Mouse (Mus musculus) myocyte (in vitro differentiated cells): Measurements from ENCODE around the gene Pcx.

Source experiments
- CEBPB ChIP-seq: IDR thresholded peaks from 2 replicates; pipeline ENCODE4 v1.6.1; 2011; ENCODE audit warnings: mild to moderate bottlenecking, moderate library complexity; ENCODE audit not compliant: poor library complexity, insufficient read depth, severe bottlenecking
- E2F4 ChIP-seq: IDR thresholded peaks from one replicate; pipeline ENCODE4 v1.6.1; 2011; ENCODE audit warnings: mild to moderate bottlenecking, control low read depth, moderate library complexity; ENCODE audit not compliant: insufficient read depth
- MAX ChIP-seq: IDR thresholded peaks from one replicate; pipeline ENCODE4 v1.6.1; 2011; ENCODE audit warnings: low read depth, mild to moderate bottlenecking, control low read depth
- POLR2A ChIP-seq: IDR thresholded peaks from one replicate; pipeline ENCODE4 v1.6.1; 2011; ENCODE audit warnings: low read depth, mild to moderate bottlenecking, control low read depth, moderate library complexity; ENCODE audit not compliant: insufficient read length
- SRF ChIP-seq: IDR thresholded peaks from one replicate; pipeline ENCODE4 v1.6.1; 2011; ENCODE audit warnings: low read depth; ENCODE audit not compliant: control insufficient read depth, insufficient read length
- TCF12 ChIP-seq: IDR thresholded peaks from one replicate; pipeline ENCODE4 v1.6.1; 2011; ENCODE audit warnings: mild to moderate bottlenecking, control low read depth; ENCODE audit not compliant: poor library complexity, insufficient read depth, severe bottlenecking
- USF1 ChIP-seq: IDR thresholded peaks from one replicate; pipeline ENCODE4 v1.6.1; 2011; ENCODE audit warnings: low read depth, mild to moderate bottlenecking, control low read depth, moderate library complexity

- no peak for TF ChIP-seq CEBPB
- TF ChIP-seq MAX: no peak
- TF ChIP-seq USF1: no peak
- no peak for TF ChIP-seq POLR2A
- no peak for TF ChIP-seq TCF12
- TF ChIP-seq E2F4: no peak
- TF ChIP-seq SRF: no peak
Measured at GRCm38 (mm10) chr19:4560205-4560604, 49.9 kb downstream of the Pcx start.
